Mouse (Mus musculus) central nervous system, embryonic 14 days (tissue): ENCODE measurements around the gene Fermt2. TPM values are rescaled to one million over a fixed set of nuclear protein-coding genes. Genes with fewer than 3 reads are reported as not detected.

Experiments
- polyA plus RNA-seq: library from polyadenylated mRNA; depleted of rRNA; stranded (reverse); fragments of >200 nt; gene quantifications from 2 replicates; pipeline ENCODE4 v1.2.3, GENCODE M21; 2012; rRNA removed

Fermt2 gene
- polyA plus RNA-seq: 49.0 and 55.6 TPM in 2 replicates

DNA sequence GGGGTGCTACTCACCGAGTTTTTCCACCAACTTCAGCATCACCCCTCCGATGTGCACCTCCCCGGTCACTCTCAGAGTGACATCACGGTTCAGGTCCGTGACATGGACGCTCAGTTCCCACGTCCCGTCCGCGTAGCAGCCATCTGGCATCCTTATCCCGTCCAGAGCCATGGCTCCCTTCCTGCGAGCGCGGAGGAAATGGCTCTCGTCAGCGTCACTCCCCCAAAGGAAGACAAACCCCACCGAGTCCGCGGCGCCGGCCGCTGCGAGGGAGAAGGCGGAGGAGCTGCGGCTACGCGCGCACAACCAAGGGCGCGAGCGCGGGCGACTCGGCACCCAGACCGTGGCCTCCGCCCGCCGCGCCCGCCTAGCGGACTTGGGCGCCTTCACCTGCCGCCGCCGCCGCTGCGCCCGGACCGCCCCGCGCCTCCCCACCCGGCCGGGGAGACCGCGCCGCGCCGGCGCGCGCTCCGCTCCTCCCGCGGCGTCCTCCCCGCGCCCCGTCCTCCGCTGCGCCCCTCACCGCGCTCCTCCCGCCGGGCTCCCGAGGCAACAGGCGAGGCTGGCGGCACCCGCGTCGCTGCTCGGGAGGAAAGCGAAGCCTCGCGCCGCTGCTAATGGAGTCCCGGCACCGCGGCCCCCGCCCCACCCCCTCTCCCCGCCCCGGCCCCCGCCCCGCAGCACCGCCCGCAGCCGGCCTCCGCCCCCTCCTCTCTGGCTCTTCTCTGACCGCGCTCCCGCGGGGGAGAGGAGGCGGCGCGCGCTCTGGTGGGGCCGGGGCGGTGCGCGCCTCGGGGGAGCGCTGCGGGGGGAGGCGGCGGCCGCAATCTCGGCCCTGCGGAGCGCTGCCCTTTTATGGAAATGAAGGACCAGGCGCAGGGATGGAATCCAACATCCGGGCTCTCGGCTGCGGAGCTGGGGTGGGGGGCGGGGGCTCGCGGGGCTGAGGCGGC is at the start of gene Fermt2:
Gene Fermt2, minus strand, starts transcription at position 708 of the 953 bp plus-strand sequence.

Other genes with a start within 250 kb of the Fermt2 start
- gene Ero1l, start 211.3 kb downstream of the Fermt2 start, polyA plus RNA-seq: 18.0 and 19.9 TPM in 2 replicates
- gene Psmc6, start 200.3 kb downstream of the Fermt2 start, polyA plus RNA-seq: 149 and 174 TPM in 2 replicates
- gene Styx, start 179.0 kb downstream of the Fermt2 start, polyA plus RNA-seq: 21.2 and 22.5 TPM in 2 replicates
- gene Gnpnat1, start 125.2 kb downstream of the Fermt2 start, polyA plus RNA-seq: 13.0 and 14.1 TPM in 2 replicates
- gene Ddhd1, start 128.0 kb upstream of the Fermt2 start, polyA plus RNA-seq: 40.5 and 45.4 TPM in 2 replicates